ENCODE assay signal across 18 mouse cellular contexts in genomic region chr1:157037246-157037991, GRCm38 (mm10).
A peak's percentile ranks its signal among the peaks of the same experiment; 100 is the strongest.
DNase-seq lines count a peak whose midpoint lies in the region; ATAC-seq and TF ChIP-seq lines count a peak whose summit lies in the region.
"Had no signal": no experiment of that assay in that cellular context is flagged by ENCODE, and none has a peak within 500 bp of the region (broad histone marks: within the 10 kb centered on the region; RNA-seq: fewer than 3 reads in every experiment).

No protein-coding gene starts in this region.

- 0 out of 2 replicates have a peak overlapping the region, but pooled peaks have one; percentile 11 for H3K27ac ChIP-seq in heart, embryonic 16.5 days (ENCODE audit: low read length)
- no peak overlapping the region for H3K27ac ChIP-seq in heart, embryonic 12.5 days (ENCODE audit: poor library complexity, severe bottlenecking)
- peak overlapping the region; percentile 96 for H3K27ac ChIP-seq in lung, embryonic 16.5 days (ENCODE audit: low read length)
- H3K27ac ChIP-seq in CH12.LX (ENCODE audit: insufficient read depth, low read depth), result peak overlapping the region; percentile 98
- H3K27ac ChIP-seq in forebrain, embryonic 12.5 days, result peak overlapping the region; percentile 88
- H3K27ac ChIP-seq: heart, adult 2 months had no signal

- no peaks in the 10 kb centered on the region for H3K79me2 ChIP-seq in CH12.LX (replicated peaks; ENCODE audit: control insufficient read depth, extremely low read depth, insufficient read depth, poor library complexity, severe bottlenecking)

- no peaks in the 10 kb centered on the region for H3K27me3 ChIP-seq in heart, embryonic 16.5 days (ENCODE audit: control insufficient read depth, insufficient read depth, low read length)
- H3K27me3 ChIP-seq in heart, embryonic 12.5 days (replicated peaks), result no peaks in the 10 kb centered on the region
- no peaks in the 10 kb centered on the region for H3K27me3 ChIP-seq in lung, embryonic 16.5 days (ENCODE audit: control insufficient read depth, insufficient read depth, low read depth, low read length)
- no peaks in the 10 kb centered on the region for H3K27me3 ChIP-seq in CH12.LX (replicated peaks)
- H3K27me3 ChIP-seq in forebrain, embryonic 12.5 days, result no peaks in the 10 kb centered on the region
- H3K27me3 ChIP-seq: kidney, embryonic 15.5 days; Patski had no signal

- no peak overlapping the region for H3K9ac ChIP-seq in heart, embryonic 16.5 days (ENCODE audit: low read length)
- H3K9ac ChIP-seq in heart, embryonic 12.5 days, result no peak overlapping the region
- no peak overlapping the region for H3K9ac ChIP-seq in lung, embryonic 16.5 days (ENCODE audit: low read length)
- H3K9ac ChIP-seq in CH12.LX (ENCODE audit: insufficient read depth, low read depth), result peak overlapping the region; percentile 88
- no peak overlapping the region for H3K9ac ChIP-seq in forebrain, embryonic 12.5 days
- H3K9ac ChIP-seq: kidney, embryonic 15.5 days had no signal

- in situ Hi-C loops in CH12.LX (cut with MboI; ENCODE audit: low pct_ligation_motif_present, low pct_unique_long_range_greater_than_20kb, low sequenced_read_pairs), result no loop called here

- TF ChIP-seq CTCF in CH12.LX (conservative IDR thresholded peaks at IDR 0.05 in 1 of 2, IDR thresholded peaks at IDR 0.05 in 1 of 2; ENCODE audit: low read depth in 2 of 2, low read length in 2 of 2), result no peak

- no peaks in the 10 kb centered on the region for H3K36me3 ChIP-seq in heart, embryonic 16.5 days (ENCODE audit: control insufficient read depth, insufficient read depth)
- H3K36me3 ChIP-seq in heart, embryonic 12.5 days, result no peaks in the 10 kb centered on the region
- H3K36me3 ChIP-seq in lung, embryonic 16.5 days (ENCODE audit: control insufficient read depth, insufficient read depth, low read length), result no peaks in the 10 kb centered on the region
- no peaks in the 10 kb centered on the region for H3K36me3 ChIP-seq in CH12.LX (replicated peaks in 1 of 2; ENCODE audit: control insufficient read depth in 1 of 2, insufficient read depth in 1 of 2, low read length in 1 of 2)
- no peaks in the 10 kb centered on the region for H3K36me3 ChIP-seq in forebrain, embryonic 12.5 days (replicated peaks)
- H3K36me3 ChIP-seq: kidney, embryonic 15.5 days had no signal

- H3K4me1 ChIP-seq in heart, embryonic 16.5 days (ENCODE audit: control insufficient read depth, insufficient read depth, low read length), result peaks cover 26% of the 10 kb centered on the region
- peaks cover 25% of the 10 kb centered on the region for H3K4me1 ChIP-seq in heart, embryonic 12.5 days (replicated peaks)
- H3K4me1 ChIP-seq in lung, embryonic 16.5 days (replicated peaks; ENCODE audit: control insufficient read depth, insufficient read depth, low read length), result peaks cover 33% of the 10 kb centered on the region
- H3K4me1 ChIP-seq in CH12.LX (ENCODE audit: control insufficient read depth in 1 of 2, insufficient read depth in 2 of 2), result peaks cover 19 to 50% of the 10 kb centered on the region in 2 experiments
- peaks cover 45% of the 10 kb centered on the region for H3K4me1 ChIP-seq in forebrain, embryonic 12.5 days

- H3K9me3 ChIP-seq in heart, embryonic 16.5 days (replicated peaks; ENCODE audit: control insufficient read depth, low read length), result no peaks in the 10 kb centered on the region
- H3K9me3 ChIP-seq in heart, embryonic 12.5 days (replicated peaks), result no peaks in the 10 kb centered on the region; the same call in 1 of the 2 replicates
- H3K9me3 ChIP-seq in lung, embryonic 16.5 days (ENCODE audit: control insufficient read depth, low read length), result no peaks in the 10 kb centered on the region
- H3K9me3 ChIP-seq in CH12.LX (replicated peaks; ENCODE audit: low read length), result peaks cover 21% of the 10 kb centered on the region
- no peaks in the 10 kb centered on the region for H3K9me3 ChIP-seq in forebrain, embryonic 12.5 days
- H3K9me3 ChIP-seq: kidney, embryonic 15.5 days had no signal

- TF ChIP-seq RAD21 in CH12.LX (IDR thresholded peaks at IDR 0.05; ENCODE audit: low read depth, low read length), result no peak

- dilution Hi-C loops in CH12.LX (cut with MboI; ENCODE audit: extremely low pct_ligation_motif_present, extremely low pct_unique_long_range_greater_than_20kb, low sequenced_read_pairs), result no loop called here

- H3K4me2 ChIP-seq in heart, embryonic 16.5 days (ENCODE audit: low read depth, low read length), result no peak overlapping the region
- no peak overlapping the region for H3K4me2 ChIP-seq in heart, embryonic 12.5 days
- H3K4me2 ChIP-seq in lung, embryonic 16.5 days (ENCODE audit: low read depth, low read length), result no peak overlapping the region
- peak overlapping the region; percentile 60 for H3K4me2 ChIP-seq in CH12.LX (ENCODE audit: insufficient read depth, low read depth, poor library complexity, severe bottlenecking)
- H3K4me2 ChIP-seq in forebrain, embryonic 12.5 days, result no peak overlapping the region
- H3K4me2 ChIP-seq: kidney, embryonic 15.5 days; liver, embryonic 11.5 days had no signal

- ATAC-seq in heart, embryonic 16.5 days (replicated peaks; ENCODE audit: extremely low read depth, insufficient read depth, low FRiP score), result no peak
- no peak for ATAC-seq in heart, embryonic 12.5 days (ENCODE audit: insufficient number of reproducible peaks, low FRiP score)
- ATAC-seq in lung, embryonic 16.5 days (ENCODE audit: low read depth), result no peak
- no peak for ATAC-seq in forebrain, embryonic 12.5 days (ENCODE audit: low FRiP score)
- ATAC-seq: intestine, embryonic 16.5 days; Patski had no signal

- no peak for TF ChIP-seq EP300 in CH12.LX (IDR thresholded peaks at IDR 0.05; ENCODE audit: low read length)

- no peak for DNase-seq in lung, postnatal 25 days (ENCODE audit: low spot score)
- no peak for DNase-seq in CH12.LX (ENCODE audit: extremely low read depth)
- DNase-seq in cerebellum, postnatal 14 days, result no peak
- no peak for DNase-seq in gastrocnemius, postnatal 25 days
- DNase-seq: adrenal gland, postnatal 25 days; cerebellum, adult 18-20 months; heart, adult 2 months; layer of hippocampus, postnatal 36 days; left cerebral cortex, postnatal 4 days; spleen, adult 18-20 months had no signal

- WGBS in heart, embryonic 16.5 days, result 78% methylated on average over 10 of the region's 10 CpGs
- 84% methylated on average over 10 of the region's 10 CpGs for WGBS in heart, embryonic 12.5 days
- 83% methylated on average over 10 of the region's 10 CpGs for WGBS in lung, embryonic 16.5 days
- WGBS in forebrain, embryonic 12.5 days, result 82% methylated on average over 10 of the region's 10 CpGs

- H3K4me3 ChIP-seq in heart, embryonic 16.5 days (ENCODE audit: low read length), result no peak overlapping the region
- no peak overlapping the region for H3K4me3 ChIP-seq in heart, embryonic 12.5 days
- no peak overlapping the region for H3K4me3 ChIP-seq in lung, embryonic 16.5 days (ENCODE audit: low read length)
- H3K4me3 ChIP-seq in CH12.LX (replicated peaks in 1 of 3; ENCODE audit: low read depth in 2 of 3, low read length in 2 of 3, poor library complexity in 1 of 3), result peak overlapping the region in 1 of 3 experiments; percentile 32
- no peak overlapping the region for H3K4me3 ChIP-seq in forebrain, embryonic 12.5 days (replicated peaks)
- H3K4me3 ChIP-seq: heart, adult 2 months; kidney, embryonic 15.5 days had no signal

- no peak; the same call in 1 of the 2 replicates for TF ChIP-seq POLR2A in CH12.LX (IDR thresholded peaks at IDR 0.05; ENCODE audit: low read depth, low read length)

TF ChIP-seq in CH12.LX, 34 proteins besides CTCF, POLR2A, EP300 and RAD21 (continues in another document):
- TF ChIP-seq RCOR1 (conservative IDR thresholded peaks at IDR 0.05; ENCODE audit: low read depth, low read length), result no peak
- TF ChIP-seq TBP (conservative IDR thresholded peaks at IDR 0.05; ENCODE audit: low read depth, low read length), result no peak
- TF ChIP-seq CHD2 (IDR thresholded peaks at IDR 0.05; ENCODE audit: low read length), result 0 out of 2 replicates have a peak, but pooled peaks have one; percentile 30
- no peak for TF ChIP-seq CHD1 (IDR thresholded peaks at IDR 0.05; ENCODE audit: low read depth, low read length)
- TF ChIP-seq USF1 (IDR thresholded peaks at IDR 0.05; ENCODE audit: low read depth, low read length), result peak; percentile 70
- no peak for TF ChIP-seq NRF1 (IDR thresholded peaks at IDR 0.05; ENCODE audit: low read depth, low read length)
- TF ChIP-seq JUN (IDR thresholded peaks at IDR 0.05; ENCODE audit: insufficient read depth, low read depth, low read length), result no peak
- TF ChIP-seq BHLHE40 (IDR thresholded peaks at IDR 0.05; ENCODE audit: low read depth, low read length), result peak; percentile 86
- TF ChIP-seq ELF1 (IDR thresholded peaks at IDR 0.05; ENCODE audit: low read depth, low read length), result no peak
- peak; percentile 42; the same call in 1 of the 2 replicates for TF ChIP-seq USF2 (conservative IDR thresholded peaks at IDR 0.05; ENCODE audit: low read depth, low read length)
- no peak for TF ChIP-seq MEF2A (IDR thresholded peaks at IDR 0.05; ENCODE audit: borderline replicate concordance, low read depth, low read length)
- TF ChIP-seq NELFE (IDR thresholded peaks at IDR 0.05; ENCODE audit: low read depth, low read length), result no peak
- TF ChIP-seq E2F4 (IDR thresholded peaks at IDR 0.05; ENCODE audit: insufficient replicate concordance, low read depth, low read length), result no peak
- TF ChIP-seq ZMIZ1 (IDR thresholded peaks at IDR 0.05; ENCODE audit: low read depth, low read length), result no peak
- no peak for TF ChIP-seq SIN3A (IDR thresholded peaks at IDR 0.05; ENCODE audit: low read length)
- no peak for TF ChIP-seq PAX5 (IDR thresholded peaks at IDR 0.05; ENCODE audit: low read length)
- no peak for TF ChIP-seq HCFC1 (IDR thresholded peaks at IDR 0.05; ENCODE audit: low read depth, low read length)
- 0 out of 2 replicates have a peak, but pooled peaks have one; percentile 28 for TF ChIP-seq MYC (IDR thresholded peaks at IDR 0.05; ENCODE audit: low read depth, low read length)
- TF ChIP-seq ZC3H11A (IDR thresholded peaks at IDR 0.05; ENCODE audit: low read depth, low read length), result no peak
- TF ChIP-seq MXI1 (IDR thresholded peaks at IDR 0.05; ENCODE audit: low read depth, low read length), result no peak
- TF ChIP-seq GABPA (IDR thresholded peaks at IDR 0.05; ENCODE audit: insufficient replicate concordance, low read depth, low read length), result no peak
- TF ChIP-seq UBTF (IDR thresholded peaks at IDR 0.05; ENCODE audit: low read depth, low read length), result no peak
- no peak for TF ChIP-seq TCF12 (IDR thresholded peaks at IDR 0.05; ENCODE audit: low read depth, low read length)
- no peak for TF ChIP-seq POLR2AphosphoS2 (IDR thresholded peaks at IDR 0.05; ENCODE audit: low read depth, low read length)
- 0 out of 2 replicates have a peak, but pooled peaks have one; percentile 47 for TF ChIP-seq MAX (IDR thresholded peaks at IDR 0.05; ENCODE audit: low read length)
- no peak for TF ChIP-seq ZNF384 (IDR thresholded peaks at IDR 0.05; ENCODE audit: low read depth, low read length)
- no peak for TF ChIP-seq MAFK (IDR thresholded peaks at IDR 0.05; ENCODE audit: insufficient replicate concordance, low read length)
- TF ChIP-seq ETS1 (conservative IDR thresholded peaks at IDR 0.05; ENCODE audit: low read depth, low read length), result no peak
